Mouse (Mus musculus) olfactory bulb, adult 2 months (tissue): Measurements from ENCODE around the gene Itpkb. TPM values are rescaled to one million over a fixed set of nuclear protein-coding genes. Genes with fewer than 3 reads are reported as not detected.

Source experiments
- H3K27ac ChIP-seq: fragments of 200-500 bp; 2 replicates; pipeline ENCODE4 v1.5.1; 2012; ENCODE audit warnings: low read depth, low read length; ENCODE audit not compliant: insufficient read depth
- H3K4me1 ChIP-seq: fragments of 200-500 bp; 2 replicates; pipeline ENCODE4 v1.6.1; 2012; ENCODE audit warnings: low read length; ENCODE audit not compliant: control insufficient read depth, insufficient read depth
- H3K4me3 ChIP-seq: fragments of 200-500 bp; 2 replicates; pipeline ENCODE4 v1.5.1; 2012; ENCODE audit warnings: mild to moderate bottlenecking, low read depth, low read length, moderate library complexity; ENCODE audit not compliant: insufficient read depth
- CTCF ChIP-seq: fragments of 200-500 bp; IDR thresholded peaks from 2 replicates; pipeline ENCODE4 v1.5.1; 2012; ENCODE audit warnings: low read depth, mild to moderate bottlenecking, low read length, moderate library complexity; ENCODE audit not compliant: insufficient read depth
- POLR2A ChIP-seq: fragments of 200-500 bp; IDR thresholded peaks from 2 replicates; pipeline ENCODE4 v1.6.1; 2012; ENCODE audit warnings: mild to moderate bottlenecking, low read depth, low read length, moderate library complexity; ENCODE audit not compliant: insufficient read depth
- WGBS: fragments of 180-500 bp; shearing (Covaris S2); methylation state at CpG from one replicate; pipeline ENCODE4 v1.1.7; 2018; 5-methylcytosine and 5-hydroxymethylcytosine counted together
- polyA plus RNA-seq: library from polyadenylated mRNA; stranded (reverse); fragments of >200 nt; gene quantifications from 2 replicates; pipeline ENCODE4 v1.2.4, GENCODE M21; 2012; ENCODE audit warnings: low replicate concordance; ENCODE audit not compliant: missing spikeins, insufficient read depth, insufficient read length

Gene Itpkb
- polyA plus RNA-seq, 1 experiment: 86.9 TPM

DNA sequence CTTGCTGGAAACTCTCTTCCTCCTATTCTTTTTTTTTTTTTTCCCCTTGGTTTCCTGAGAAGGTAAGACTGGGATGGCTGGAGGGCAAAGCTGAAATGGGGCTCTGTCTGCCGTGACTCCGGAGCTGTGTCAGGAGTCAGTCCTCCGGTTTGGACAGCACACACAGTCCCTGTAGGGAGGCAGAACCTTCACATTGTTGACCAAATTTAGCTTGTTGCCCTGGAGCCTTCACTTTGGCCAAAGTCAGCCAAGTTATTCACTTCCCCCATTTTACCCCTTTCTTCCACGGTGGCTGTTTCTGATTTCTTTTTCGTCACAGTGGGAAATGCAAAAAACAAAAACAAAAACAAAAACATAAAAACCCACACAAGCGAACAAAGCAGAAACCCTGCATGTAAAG is 18.0 kb upstream of the Itpkb start:
- H3K4me3 ChIP-seq: no peak overlapping the region
- 63% methylated on average over 6 of the region's 6 CpGs for WGBS
- H3K27ac ChIP-seq: no peak overlapping the region
- peaks cover 12% of the 10 kb centered on the region for H3K4me1 ChIP-seq
- TF ChIP-seq CTCF (no peak), POLR2A (no peak)

DNA sequence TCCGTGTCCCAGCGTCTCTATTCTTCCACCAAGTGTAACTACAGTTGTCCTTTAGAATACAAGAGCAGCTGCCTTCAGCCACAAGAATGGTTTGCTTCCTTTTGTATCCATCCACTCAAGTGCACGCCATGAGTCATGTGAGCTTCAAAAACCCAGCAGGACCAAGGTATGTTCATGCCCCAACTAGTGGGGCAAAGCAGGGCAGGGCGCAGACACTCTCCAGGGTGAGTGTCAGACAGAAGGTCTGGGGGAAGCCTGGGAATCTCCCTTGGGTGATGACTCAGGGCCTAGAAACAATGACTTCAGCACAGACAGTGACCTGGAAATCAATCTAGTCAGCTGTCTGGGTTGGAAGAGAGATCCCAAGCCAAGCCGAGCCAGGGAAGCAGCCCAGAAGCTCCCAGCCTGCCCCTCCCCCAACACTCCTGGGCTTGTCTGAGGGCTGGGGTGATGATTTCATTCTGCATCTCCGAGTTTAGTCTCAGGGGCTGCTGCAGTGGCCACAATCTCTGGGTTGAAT is 17.4 kb upstream of the Itpkb start:
- Histone ChIP-seq H3K4me1 (peaks cover 12% of the 10 kb centered on the region), H3K27ac (no peak overlapping the region), H3K4me3 (no peak overlapping the region)
- 40% methylated on average over 6 of the region's 6 CpGs for WGBS
- TF ChIP-seq POLR2A (no peak), CTCF (no peak)

GRCm38 (mm10) chr1:180313517-180314440 is 16.5 kb upstream of the Itpkb start:
- peaks cover 12% of the 10 kb centered on the region for H3K4me1 ChIP-seq
- TF ChIP-seq POLR2A: no peak
- H3K4me3 ChIP-seq: no peak overlapping the region
- no peak overlapping the region for H3K27ac ChIP-seq
- WGBS: 30% methylated on average over 20 of the region's 20 CpGs

- Histone ChIP-seq H3K27ac (no peak overlapping the region), H3K4me3 (no peak overlapping the region), H3K4me1 (peaks cover 12% of the 10 kb centered on the region)
- TF ChIP-seq CTCF: no peak
- no peak for TF ChIP-seq POLR2A
- 57% methylated on average over 11 of the region's 11 CpGs for WGBS
Observed at GRCm38 (mm10) chr1:180314641-180315040, 15.6 kb upstream of the Itpkb start.

DNA sequence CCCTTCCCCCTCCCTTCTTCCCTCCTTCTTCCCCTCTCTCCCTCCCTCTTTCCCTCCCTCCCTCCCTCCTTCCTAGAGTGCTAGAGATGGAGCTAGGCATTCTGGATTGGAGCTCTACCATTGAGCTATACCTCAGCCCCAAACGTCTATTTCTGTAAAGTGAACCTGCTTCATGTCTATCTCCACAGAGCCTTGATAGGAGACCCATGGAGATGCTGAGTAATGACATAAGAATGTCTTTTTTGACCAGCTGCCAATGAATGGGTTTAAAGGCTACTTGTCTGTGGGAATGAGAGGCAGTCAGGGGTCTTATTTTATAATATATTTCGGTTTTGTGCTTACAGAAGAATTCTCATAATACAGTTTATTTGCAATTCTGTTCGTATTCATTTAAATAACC is 15.2 kb upstream of the Itpkb start:
- Histone ChIP-seq H3K4me1 (peaks cover 12% of the 10 kb centered on the region), H3K27ac (no peak overlapping the region), H3K4me3 (no peak overlapping the region)
- TF ChIP-seq CTCF: no peak
- no peak for TF ChIP-seq POLR2A
- 83% methylated on average over 3 of the region's 3 CpGs for WGBS

DNA sequence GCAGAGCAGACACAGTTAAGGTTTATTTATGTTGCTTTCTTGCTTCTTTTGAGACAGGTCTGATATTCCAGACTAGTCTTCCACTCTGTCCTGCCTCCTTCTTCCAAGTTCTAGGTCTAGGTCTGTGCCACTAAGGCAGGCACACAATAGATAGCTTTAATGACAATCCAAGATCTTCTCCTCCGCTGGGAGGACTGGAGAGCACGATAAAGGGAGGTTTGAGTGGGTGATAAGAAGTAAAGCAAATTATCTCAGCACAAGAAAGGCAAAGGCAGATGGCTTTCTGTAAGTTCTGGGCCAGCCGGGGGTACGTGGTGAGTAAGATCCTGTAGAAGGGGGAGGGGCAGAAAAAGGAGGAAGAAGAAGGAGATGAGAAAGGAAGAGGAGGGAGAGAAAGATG is 12.8 kb upstream of the Itpkb start:
- no peak for TF ChIP-seq CTCF
- no peak for TF ChIP-seq POLR2A
- Histone ChIP-seq H3K4me1 (peaks cover 10% of the 10 kb centered on the region), H3K27ac (no peak overlapping the region), H3K4me3 (no peak overlapping the region)
- 57% methylated on average over 4 of the region's 4 CpGs for WGBS

DNA sequence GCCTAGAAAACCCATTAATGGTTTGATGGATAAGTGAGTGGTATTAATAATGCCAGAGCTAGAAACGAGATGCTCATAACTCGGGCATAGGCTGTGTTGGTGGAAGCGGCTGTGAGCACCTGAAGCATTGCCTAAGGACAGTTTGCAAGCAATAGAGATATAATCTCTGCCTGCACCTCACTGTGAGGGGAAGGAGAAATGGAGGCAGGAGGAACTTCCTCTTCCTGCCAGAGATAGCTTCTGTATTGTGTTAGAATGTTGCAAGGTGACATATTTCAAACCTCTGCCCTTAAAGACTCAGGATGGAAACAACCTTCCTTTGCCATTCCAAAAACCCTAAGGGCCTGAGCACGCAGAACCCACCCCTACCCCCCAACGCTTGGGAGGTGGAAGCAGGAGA is 11.9 kb upstream of the Itpkb start:
- TF ChIP-seq CTCF: no peak
- TF ChIP-seq POLR2A: no peak
- 83% methylated on average over 5 of the region's 5 CpGs for WGBS
- no peak overlapping the region for H3K4me3 ChIP-seq
- no peak overlapping the region for H3K27ac ChIP-seq
- peaks cover 3% of the 10 kb centered on the region; the same call in 1 of the 2 replicates for H3K4me1 ChIP-seq

- Histone ChIP-seq H3K4me3 (no peak overlapping the region), H3K27ac (no peak overlapping the region), H3K4me1 (no peaks in the 10 kb centered on the region)
- 33% methylated on average over 10 of the region's 10 CpGs for WGBS
- no peak for TF ChIP-seq CTCF
- TF ChIP-seq POLR2A: no peak
Observed at GRCm38 (mm10) chr1:180319895-180320294, 10.4 kb upstream of the Itpkb start.

DNA sequence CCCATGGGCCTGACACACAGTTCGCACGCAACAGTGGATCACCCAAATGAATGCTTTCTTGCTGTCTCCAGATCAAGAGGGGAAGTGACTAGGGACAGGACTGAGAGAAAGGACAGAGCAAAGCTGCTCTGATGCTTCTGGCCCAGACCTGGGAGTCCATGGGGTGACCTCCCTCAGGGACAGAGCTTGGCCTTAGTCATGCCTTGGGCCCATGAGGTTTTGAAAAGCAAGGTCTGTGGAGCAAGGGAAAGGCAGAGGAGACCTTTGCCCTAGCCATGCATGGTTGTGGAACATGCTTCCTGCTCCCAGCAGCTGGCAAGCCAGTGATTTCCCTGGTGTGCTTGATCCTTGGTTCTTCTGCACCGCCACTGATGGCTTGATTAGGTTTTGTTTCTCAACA is 7.4 kb upstream of the Itpkb start:
- TF ChIP-seq POLR2A (no peak), CTCF (no peak)
- Histone ChIP-seq H3K4me1 (no peaks in the 10 kb centered on the region), H3K4me3 (no peak overlapping the region), H3K27ac (no peak overlapping the region)
- WGBS: 96% methylated on average over 3 of the region's 3 CpGs
